Mouse (Mus musculus) central nervous system, embryonic 14 days (tissue): Measurements from ENCODE around the gene Actl7b. TPM values are rescaled to one million over a fixed set of nuclear protein-coding genes. Genes with fewer than 3 reads are reported as not detected.

Experiments
- polyA plus RNA-seq: library from polyadenylated mRNA; depleted of rRNA; stranded (reverse); fragments of >200 nt; gene quantifications from 2 replicates; pipeline ENCODE4 v1.2.3, GENCODE M21; 2012; rRNA removed

Actl7b gene
- 0.19 and 0.20 TPM in 2 replicates for polyA plus RNA-seq

GRCm38 (mm10) chr4:56741041-56741493 is at the start of gene Actl7b:
Actl7b (minus strand) TSS chr4:56741443.

DNA sequence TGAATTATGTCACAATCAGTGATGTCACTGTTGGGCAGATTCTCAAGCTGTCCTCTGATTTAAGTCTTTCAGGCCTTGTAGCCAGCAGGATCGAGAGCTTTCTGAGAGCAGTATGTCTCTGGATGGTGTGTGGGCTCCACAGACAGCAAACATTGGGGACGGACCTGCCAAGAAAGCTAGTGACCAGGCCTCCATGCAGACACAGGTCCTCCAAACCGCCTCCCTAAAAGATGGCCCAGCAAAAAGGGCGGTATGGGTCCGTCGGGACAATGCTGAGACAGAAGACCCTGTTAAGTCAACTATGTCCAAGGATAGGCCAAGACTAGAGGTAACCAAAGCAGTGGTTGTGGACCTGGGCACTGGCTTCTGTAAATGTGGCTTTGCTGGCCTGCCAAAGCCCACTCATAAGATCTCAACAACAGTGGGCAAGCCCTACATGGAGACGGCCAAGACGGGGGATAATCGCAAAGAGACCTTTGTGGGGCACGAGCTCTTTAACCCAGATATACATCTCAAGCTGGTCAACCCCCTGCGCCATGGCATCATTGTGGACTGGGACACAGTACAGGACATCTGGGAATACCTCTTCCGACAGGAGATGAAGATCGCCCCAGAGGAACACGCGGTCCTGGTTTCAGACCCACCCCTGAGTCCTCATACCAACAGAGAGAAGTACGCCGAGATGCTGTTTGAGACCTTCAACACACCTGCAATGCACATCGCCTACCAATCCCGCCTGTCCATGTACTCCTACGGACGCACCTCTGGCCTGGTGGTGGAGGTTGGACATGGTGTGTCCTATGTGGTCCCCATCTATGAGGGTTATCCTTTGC is 2.3 kb upstream of the Actl7b start, which contains the start of gene Actl7a:
Gene Actl7a (plus strand): TSS at position 51 of the 833 bp plus-strand sequence.

DNA sequence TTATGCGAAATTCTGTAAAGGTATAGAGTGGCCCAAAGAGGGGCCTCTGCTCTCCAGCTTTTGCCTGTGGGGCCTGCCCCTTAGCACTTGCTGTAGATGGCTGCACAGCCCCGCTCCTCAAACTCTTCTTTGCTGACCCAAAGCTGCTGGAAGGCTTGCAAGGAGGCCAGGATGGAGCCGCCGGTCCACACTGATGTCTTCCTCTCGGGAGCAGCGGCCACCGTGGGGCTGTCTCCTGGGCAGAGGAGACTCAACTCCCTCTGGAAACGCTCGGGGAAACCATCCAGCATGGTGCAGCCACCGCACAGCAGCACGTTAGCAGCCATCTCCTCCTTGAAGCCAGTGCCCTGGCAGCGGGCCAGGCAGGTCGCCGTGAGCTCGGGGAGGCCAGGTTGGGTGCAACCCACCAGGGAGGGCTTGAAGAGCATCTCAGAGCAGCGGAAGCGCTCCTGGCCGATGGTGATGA is 1.2 kb downstream of the Actl7b start, which contains the start of gene Gm26657:
Gene Gm26657 (plus strand): TSS at position 51 of the 466 bp plus-strand sequence.

Other genes with a start within 250 kb of the Actl7b start
- not detected in 2 replicates for gene Gm26657, start 1.4 kb downstream of the Actl7b start, polyA plus RNA-seq
- gene Actl7a, start 2.0 kb upstream of the Actl7b start, polyA plus RNA-seq: not detected in 2 replicates
- 69.3 and 72.0 TPM in 2 replicates for gene Elp1, start 60.9 kb upstream of the Actl7b start, polyA plus RNA-seq
- 10.4 and 10.7 TPM in 2 replicates for gene Fam206a, start 60.9 kb upstream of the Actl7b start, polyA plus RNA-seq
- gene Ctnnal1, start 123.7 kb upstream of the Actl7b start, polyA plus RNA-seq: 25.2 and 26.2 TPM in 2 replicates
- 9.8 and 10.0 TPM in 2 replicates for gene Tmem245, start 206.0 kb upstream of the Actl7b start, polyA plus RNA-seq
- gene Frrs1l, start 248.9 kb upstream of the Actl7b start, polyA plus RNA-seq: 10.1 TPM in 2 replicates